Mouse (Mus musculus) lung, embryonic 16.5 days (tissue): ENCODE measurements around the gene Mras. TPM values are rescaled to one million over a fixed set of nuclear protein-coding genes. Genes with fewer than 3 reads are reported as not detected.

ENCODE experiments used
- ATAC-seq: fragments of 200-750 bp; cut with Nextera tagmentation; 2 replicates; pipeline ENCODE4 v1.8.0; 2017; ENCODE audit warnings: low read depth, mild to moderate bottlenecking, moderate library complexity
- H3K27ac ChIP-seq: fragments of 300-500 bp; sonication (generic); 2 replicates; pipeline ENCODE4 v1.5.1; 2014; ENCODE audit warnings: mild to moderate bottlenecking, control low read depth, low read length
- H3K27me3 ChIP-seq: fragments of 300-500 bp; sonication (generic); 2 replicates; pipeline ENCODE4 v1.6.1; 2014; ENCODE audit warnings: low read depth, low read length, mixed read lengths; ENCODE audit not compliant: control insufficient read depth, insufficient read depth
- H3K36me3 ChIP-seq: fragments of 300-500 bp; sonication (generic); 2 replicates; pipeline ENCODE4 v1.6.1; 2014; ENCODE audit warnings: low read length; ENCODE audit not compliant: control insufficient read depth, insufficient read depth
- H3K4me1 ChIP-seq: fragments of 300-500 bp; sonication (generic); replicated peaks from 2 replicates; pipeline ENCODE4 v1.6.1; 2014; ENCODE audit warnings: low read length, mixed read lengths; ENCODE audit not compliant: control insufficient read depth, insufficient read depth
- H3K4me2 ChIP-seq: fragments of 300-500 bp; sonication (generic); 2 replicates; pipeline ENCODE4 v1.6.1; 2014; ENCODE audit warnings: low read depth, low read length, control low read depth
- H3K4me3 ChIP-seq: fragments of 300-500 bp; sonication (generic); 2 replicates; pipeline ENCODE4 v1.5.1; 2014; ENCODE audit warnings: mild to moderate bottlenecking, low read length, control low read depth
- H3K9ac ChIP-seq: fragments of 300-500 bp; sonication (generic); 2 replicates; pipeline ENCODE4 v1.6.1; 2014; ENCODE audit warnings: low read length, control low read depth
- H3K9me3 ChIP-seq: fragments of 300-500 bp; sonication (generic); 2 replicates; pipeline ENCODE4 v1.6.1; 2016; ENCODE audit warnings: low read length; ENCODE audit not compliant: control insufficient read depth
- WGBS: fragments of 180-500 bp; shearing (Covaris S2); extraction: QIAGEN DNeasy Blood & Tissue Kit; methylation state at CpG from one replicate; pipeline ENCODE4 v1.1.7; 2014; 5-methylcytosine and 5-hydroxymethylcytosine counted together
- polyA plus RNA-seq: library from polyadenylated mRNA; unstranded; fragments of >200 nt; fragmentation: Nextera tagmentation; extraction: Ambion mirVana; gene quantifications from 2 replicates; pipeline ENCODE4 v1.2.1, GENCODE M21; 2015

Gene Mras
- polyA plus RNA-seq, 1 experiment from 2014 or later: 12.3 TPM

GRCm38 (mm10) chr9:99359012-99359411, 78.2 kb downstream of the Mras start:
- peaks cover 33% of the 10 kb centered on the region for H3K27me3 ChIP-seq
- no peaks in the 10 kb centered on the region for H3K36me3 ChIP-seq
- ATAC-seq: no peak
- H3K9ac ChIP-seq: no peak overlapping the region
- H3K4me3 ChIP-seq: no peak overlapping the region
- H3K27ac ChIP-seq: no peak overlapping the region
- no peak overlapping the region for H3K4me2 ChIP-seq
- no peaks in the 10 kb centered on the region for H3K9me3 ChIP-seq
- H3K4me1 ChIP-seq: peaks cover 13% of the 10 kb centered on the region
- WGBS: 85% methylated on average over 15 of the region's 15 CpGs

GRCm38 (mm10) chr9:99357921-99358692, 79.1 kb downstream of the Mras start, which contains the start of gene Esyt3:
Gene Esyt3 (minus strand): TSS chr9:99358557.
- peak; percentile 78 for ATAC-seq
- WGBS: under 1% methylated on average over 62 of the region's 66 CpGs
- peaks cover 33% of the 10 kb centered on the region for H3K27me3 ChIP-seq

GRCm38 (mm10) chr9:99357561-99357920, 79.6 kb downstream of the Mras start:
- WGBS: 3% methylated on average over 19 of the region's 19 CpGs
- Histone ChIP-seq H3K4me2 (peak overlapping the region; percentile 86), H3K27me3 (peaks cover 33% of the 10 kb centered on the region)

More at GRCm38 (mm10) chr9:99357921-99358692, 79.1 kb downstream of the Mras start, which contains the start of gene Esyt3:
- Histone ChIP-seq H3K27ac (no peak within 1 kb of the TSS), H3K4me2 (peak within 1 kb of the TSS; percentile 86), H3K9me3 (no peaks in the 10 kb centered on the region), H3K9ac (peak within 1 kb of the TSS; percentile 56), H3K4me3 (peak within 1 kb of the TSS; percentile 51), H3K36me3 (no peaks in the 10 kb centered on the region), H3K4me1 (peaks cover 13% of the 10 kb centered on the region)

GRCm38 (mm10) chr9:99355971-99356370, 81.2 kb downstream of the Mras start:
- Histone ChIP-seq H3K4me2 (no peak overlapping the region), H3K4me1 (peaks cover 13% of the 10 kb centered on the region), H3K9me3 (no peaks in the 10 kb centered on the region), H3K4me3 (no peak overlapping the region), H3K27ac (no peak overlapping the region), H3K9ac (no peak overlapping the region), H3K36me3 (no peaks in the 10 kb centered on the region), H3K27me3 (peaks cover 33% of the 10 kb centered on the region)
- no peak for ATAC-seq
- WGBS: 34% methylated on average over 5 of the region's 5 CpGs

More at GRCm38 (mm10) chr9:99357561-99357920, 79.6 kb downstream of the Mras start:
- ATAC-seq: peak; percentile 37; the same call in 1 of the 2 replicates
- Histone ChIP-seq H3K27ac (no peak overlapping the region), H3K9ac (peak overlapping the region; percentile 56), H3K36me3 (no peaks in the 10 kb centered on the region), H3K4me1 (peaks cover 13% of the 10 kb centered on the region), H3K4me3 (peak overlapping the region; percentile 51), H3K9me3 (no peaks in the 10 kb centered on the region)

GRCm38 (mm10) chr9:99354796-99355195, 82.4 kb downstream of the Mras start:
- WGBS: 40% methylated on average over 5 of the region's 5 CpGs
- H3K4me1 ChIP-seq: peaks cover 13% of the 10 kb centered on the region
- peaks cover 31% of the 10 kb centered on the region for H3K27me3 ChIP-seq
- no peak overlapping the region for H3K9ac ChIP-seq
- H3K36me3 ChIP-seq: no peaks in the 10 kb centered on the region
- no peak for ATAC-seq
- H3K4me2 ChIP-seq: no peak overlapping the region
- no peak overlapping the region for H3K27ac ChIP-seq
- no peak overlapping the region for H3K4me3 ChIP-seq
- no peaks in the 10 kb centered on the region for H3K9me3 ChIP-seq

GRCm38 (mm10) chr9:99353390-99353789, 83.8 kb downstream of the Mras start:
- Histone ChIP-seq H3K9me3 (no peaks in the 10 kb centered on the region), H3K4me2 (no peak overlapping the region), H3K4me1 (peaks cover 13% of the 10 kb centered on the region), H3K9ac (no peak overlapping the region), H3K36me3 (no peaks in the 10 kb centered on the region), H3K27me3 (peaks cover 25% of the 10 kb centered on the region), H3K4me3 (no peak overlapping the region), H3K27ac (no peak overlapping the region)
- 60% methylated on average over 6 of the region's 6 CpGs for WGBS
- no peak for ATAC-seq

- Histone ChIP-seq H3K9ac (no peak overlapping the region), H3K4me2 (no peak overlapping the region), H3K27me3 (peaks cover 21% of the 10 kb centered on the region), H3K9me3 (no peaks in the 10 kb centered on the region), H3K4me3 (no peak overlapping the region), H3K36me3 (no peaks in the 10 kb centered on the region), H3K27ac (no peak overlapping the region), H3K4me1 (peaks cover 9% of the 10 kb centered on the region)
- no peak for ATAC-seq
- 53% methylated on average over 4 of the region's 4 CpGs for WGBS
Observed at GRCm38 (mm10) chr9:99352964-99353363, 84.2 kb downstream of the Mras start.

GRCm38 (mm10) chr9:99345351-99345792, 91.8 kb downstream of the Mras start:
- Histone ChIP-seq H3K4me1 (no peaks in the 10 kb centered on the region), H3K4me2 (no peak overlapping the region), H3K9me3 (no peaks in the 10 kb centered on the region), H3K4me3 (no peak overlapping the region), H3K27ac (no peak overlapping the region), H3K27me3 (no peaks in the 10 kb centered on the region), H3K9ac (no peak overlapping the region), H3K36me3 (no peaks in the 10 kb centered on the region)
- peak; percentile 61; the same call in 1 of the 2 replicates for ATAC-seq
- 28% methylated on average over 4 of the region's 4 CpGs for WGBS

- WGBS: 15% methylated on average over 3 of the region's 3 CpGs
- H3K27ac ChIP-seq: no peak overlapping the region
- H3K4me3 ChIP-seq: no peak overlapping the region
- no peak overlapping the region for H3K9ac ChIP-seq
- H3K4me2 ChIP-seq: no peak overlapping the region
- no peak for ATAC-seq
- H3K36me3 ChIP-seq: no peaks in the 10 kb centered on the region
- no peaks in the 10 kb centered on the region for H3K4me1 ChIP-seq
- H3K9me3 ChIP-seq: no peaks in the 10 kb centered on the region
- H3K27me3 ChIP-seq: no peaks in the 10 kb centered on the region
Observed at GRCm38 (mm10) chr9:99341600-99341999, 95.6 kb downstream of the Mras start.
